Mouse (Mus musculus): ENCODE results near the gene Gm20518.

Gm20518 gene

DNA sequence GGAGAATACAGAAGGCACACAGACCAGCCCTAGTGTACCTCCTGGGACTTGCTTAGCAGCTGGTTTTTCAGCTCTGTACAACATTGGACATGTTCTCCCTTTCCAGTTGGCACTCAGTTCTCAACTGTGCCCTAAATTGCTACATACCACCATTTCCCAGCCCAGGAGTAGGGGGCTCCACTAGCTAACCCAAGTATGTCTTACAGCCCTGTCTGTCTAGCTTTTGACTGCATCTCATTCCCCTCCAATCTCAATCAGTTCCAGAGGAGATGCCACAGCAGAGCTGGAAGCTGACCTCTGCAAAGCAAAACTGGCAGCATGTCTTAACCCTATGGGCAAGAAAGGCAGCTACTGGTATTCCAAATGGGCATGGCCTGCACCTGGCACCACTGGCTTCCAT lies 4.6 kb upstream of the Gm20518 start:
- no peak for DNase-seq (ENCODE audit: low read depth, low spot score)

DNA sequence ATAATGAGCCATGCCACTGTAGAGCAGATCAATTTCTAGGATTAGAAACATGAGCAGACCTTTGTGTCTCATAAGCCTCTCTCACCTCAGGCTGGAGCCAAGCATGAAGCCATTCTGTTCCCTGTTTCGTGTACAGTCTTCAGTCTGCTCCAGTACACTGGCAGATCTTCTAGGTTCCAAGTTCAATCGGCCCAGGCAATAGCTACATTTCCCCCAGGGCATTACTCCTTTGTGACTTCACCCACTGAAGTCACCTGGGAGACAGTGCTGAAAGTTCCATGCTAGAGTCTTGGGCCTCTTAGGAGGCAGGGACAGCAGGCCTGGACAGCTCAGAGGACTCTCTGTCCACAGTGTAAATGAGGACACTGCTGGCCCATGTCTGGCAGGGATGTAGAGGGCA lies 2.5 kb upstream of the Gm20518 start, which contains the start of gene Tssk1:
Tssk1 (plus strand) TSS at position 301 of the 400 bp plus-strand sequence.
- DNase-seq (ENCODE audit: low read depth, low spot score), result no peak

DNA sequence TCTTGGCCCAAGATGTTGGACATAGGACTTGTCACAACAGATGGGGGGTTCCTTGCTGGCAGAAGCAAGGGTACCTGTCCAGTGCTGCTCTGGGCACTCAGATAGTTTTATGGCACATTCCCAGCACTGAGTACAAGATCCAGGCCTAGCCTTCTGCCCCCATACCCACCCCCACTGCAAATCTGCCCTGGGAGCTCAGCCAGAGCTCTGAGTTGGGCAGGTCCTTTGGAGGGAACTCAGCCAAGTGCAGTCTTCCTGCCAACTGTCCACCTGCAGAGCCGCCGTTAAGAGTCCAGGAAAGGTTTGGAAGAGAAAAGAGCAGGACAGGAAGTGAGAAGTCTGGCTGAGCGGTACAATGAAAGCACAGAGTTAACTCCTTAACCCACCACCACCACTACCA lies 1.1 kb upstream of the Gm20518 start:
- DNase-seq (ENCODE audit: low read depth, low spot score), result no peak

DNA sequence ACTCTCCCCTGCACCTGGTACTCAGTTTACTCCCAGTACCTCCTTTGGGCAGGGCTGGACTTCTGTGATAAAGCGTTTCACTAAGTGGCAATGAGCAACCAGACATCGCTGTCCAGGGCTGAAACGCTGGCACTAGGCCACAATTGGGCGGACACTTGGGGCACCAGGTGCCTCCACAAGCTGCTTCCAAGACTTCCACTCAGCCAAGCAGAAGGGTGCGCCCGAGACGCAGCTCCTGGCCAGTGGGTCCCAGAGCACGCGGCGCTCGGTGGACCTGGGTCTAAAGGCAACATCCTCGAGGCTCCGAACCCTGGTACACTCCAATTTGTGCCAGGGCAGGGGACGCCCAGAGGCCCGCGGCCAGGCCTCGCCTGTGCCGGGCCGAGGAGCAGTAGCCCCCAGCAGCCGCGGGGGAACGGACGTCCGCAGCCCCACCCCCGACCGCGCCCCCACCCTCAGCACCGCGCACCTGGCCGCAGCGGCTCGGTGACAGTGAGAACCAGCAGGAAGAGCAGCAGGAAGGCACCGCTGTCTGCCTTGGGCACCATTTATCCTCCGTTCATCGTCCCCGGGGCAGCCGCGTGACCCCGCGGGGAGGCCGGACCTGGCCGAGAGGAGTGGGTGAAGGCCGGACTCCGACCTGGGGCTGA lies 429 bp downstream of the Gm20518 start:
- peak; percentile 85 for DNase-seq (ENCODE audit: low read depth, low spot score)

DNA sequence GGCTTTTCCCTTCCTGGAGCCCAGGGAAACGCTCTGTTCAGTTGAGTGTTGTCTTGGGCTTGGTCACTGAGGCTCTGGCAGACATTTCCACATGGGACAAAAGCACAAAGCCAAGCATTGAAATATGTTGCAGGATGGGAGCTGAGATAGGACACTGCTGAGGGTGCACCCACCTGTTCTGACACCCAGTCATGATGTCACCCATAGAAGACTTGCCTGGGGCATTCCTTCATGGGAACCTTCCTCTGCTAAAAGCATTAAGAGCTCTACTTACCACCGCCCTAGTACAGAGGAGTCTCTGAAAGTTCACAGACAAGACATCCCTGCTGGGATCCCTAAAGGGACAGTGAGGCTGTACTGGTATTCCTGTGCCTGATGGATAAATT lies 1.1 kb downstream of the Gm20518 start:
- DNase-seq (ENCODE audit: low read depth, low spot score), result no peak

DNA sequence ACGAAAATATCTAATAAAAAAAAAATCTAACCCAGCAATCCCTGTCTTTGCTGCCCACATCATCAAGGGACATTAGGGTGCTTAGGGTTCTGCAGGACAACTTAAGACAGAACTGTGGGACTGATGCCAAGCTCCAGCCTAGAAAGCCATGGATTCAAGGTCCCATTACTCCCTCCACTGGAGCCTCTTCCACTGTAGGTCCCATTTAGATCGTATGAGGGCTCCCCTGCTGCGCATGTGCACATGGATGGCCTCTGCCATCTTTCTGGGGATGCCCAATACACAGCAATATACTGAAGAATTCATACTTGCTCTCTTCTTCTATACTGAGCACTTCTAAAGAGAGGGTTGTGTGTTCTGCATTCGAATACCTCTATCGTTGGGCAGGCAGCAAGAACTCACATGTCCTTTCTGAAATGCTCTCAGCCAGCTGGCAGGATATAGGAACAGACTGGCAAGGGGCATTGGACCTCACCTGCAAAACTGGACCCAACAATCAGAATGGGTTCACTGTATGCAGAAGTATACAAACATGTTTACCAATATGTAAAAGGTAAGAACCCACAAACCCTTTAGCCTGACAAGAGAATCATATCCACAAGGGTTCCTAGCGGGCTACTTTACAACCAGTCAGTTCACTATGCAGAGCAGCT lies 1.7 kb downstream of the Gm20518 start:
- DNase-seq (ENCODE audit: low read depth, low spot score), result no peak

DNA sequence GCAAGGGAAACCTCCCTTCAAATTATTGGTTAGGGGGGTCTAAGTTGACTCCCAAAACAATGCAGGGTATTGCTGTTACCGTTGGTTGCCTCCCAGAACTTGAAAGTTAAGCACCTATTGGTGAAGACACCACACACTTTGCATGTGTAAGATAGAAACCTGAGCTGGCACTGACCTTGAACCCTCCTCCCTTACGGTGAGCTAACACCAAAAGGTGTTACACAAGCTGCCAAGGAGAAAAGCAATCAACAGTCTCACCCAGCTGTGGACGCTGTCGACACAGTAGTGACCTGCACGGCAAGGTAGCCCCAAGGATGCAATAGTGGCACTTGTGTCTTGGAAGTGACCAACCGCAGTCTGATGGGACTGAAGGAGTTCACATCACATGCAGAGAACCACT lies 7.4 kb downstream of the Gm20518 start:
- no peak for DNase-seq (ENCODE audit: low read depth, low spot score)

DNA sequence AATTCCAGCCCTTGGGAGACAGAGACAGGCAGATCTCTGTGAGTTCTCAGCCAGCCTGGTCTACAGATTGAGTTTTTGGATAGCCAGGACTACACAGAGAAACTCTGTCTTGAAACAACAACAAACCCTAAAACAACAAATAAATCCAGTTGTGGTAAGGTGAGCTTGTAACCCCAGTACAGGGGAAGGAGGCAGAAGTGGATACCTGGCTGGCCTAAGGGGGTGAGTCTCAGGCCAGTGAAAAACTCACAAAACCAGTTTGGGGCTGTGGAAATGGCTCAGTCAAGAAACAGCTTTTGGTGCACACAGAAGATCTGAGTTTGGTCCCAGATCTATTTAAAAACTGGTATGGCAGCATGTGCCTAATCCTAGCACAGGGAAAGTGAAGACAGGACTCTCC lies 9.3 kb downstream of the Gm20518 start:
- no peak for DNase-seq (ENCODE audit: low read depth, low spot score)

DNA sequence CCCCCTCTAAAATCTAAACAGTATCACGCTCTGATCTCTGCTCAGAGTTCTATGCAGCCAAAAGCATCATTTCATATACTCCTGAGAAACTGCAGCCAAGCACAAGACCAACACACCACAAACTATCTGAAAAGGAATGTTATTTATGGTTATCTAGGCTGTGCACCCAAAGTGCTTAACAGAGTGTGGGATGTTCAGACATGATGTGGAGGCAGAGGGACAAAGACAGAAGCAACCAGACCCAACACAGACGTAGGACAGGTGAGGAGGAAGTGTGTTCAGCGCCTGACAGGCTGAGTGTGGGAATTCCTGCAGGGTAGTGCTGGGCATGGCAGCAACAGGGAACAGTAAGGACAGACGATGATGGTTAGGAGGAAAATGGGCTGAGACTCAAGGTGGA lies 11.9 kb downstream of the Gm20518 start:
- no peak for DNase-seq (ENCODE audit: low read depth, low spot score)

DNA sequence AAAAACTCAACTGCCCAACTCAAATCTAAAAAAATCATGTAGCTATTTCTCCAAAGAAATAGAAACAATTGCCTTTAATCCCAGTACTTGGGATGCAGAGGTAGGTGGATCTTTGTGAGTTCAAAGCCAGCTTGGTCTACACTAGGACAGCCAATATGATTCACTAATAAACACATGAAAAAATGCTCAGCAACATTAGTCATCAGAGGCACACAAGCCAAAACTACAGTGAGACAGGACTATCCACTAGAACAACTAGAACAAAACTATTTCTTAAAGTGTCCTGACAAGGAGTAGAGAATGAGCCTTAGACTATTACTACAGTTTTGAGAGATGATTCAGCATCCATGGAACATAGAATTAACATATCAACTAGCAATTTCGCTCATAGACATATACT lies 15.4 kb downstream of the Gm20518 start:
- DNase-seq (ENCODE audit: low read depth, low spot score), result no peak

DNA sequence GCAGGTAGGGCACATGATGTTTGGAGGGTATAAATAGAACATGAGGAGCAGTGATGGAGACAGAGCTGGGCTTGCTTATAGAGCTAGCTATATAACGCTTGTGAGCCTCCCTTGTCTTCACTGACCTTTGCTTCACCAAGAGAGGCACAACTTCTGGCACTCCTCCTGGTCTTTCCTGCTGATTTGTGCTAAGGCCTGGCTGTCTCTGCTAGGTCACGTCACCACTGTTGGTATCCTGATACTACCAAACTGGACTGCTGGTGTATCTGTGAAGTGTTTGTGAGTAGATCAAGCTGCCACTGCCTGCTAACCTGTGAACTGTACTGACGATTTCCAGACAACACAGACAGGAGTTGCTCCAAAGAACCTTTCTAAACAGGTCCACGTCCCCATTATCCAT lies 16.3 kb downstream of the Gm20518 start:
- DNase-seq (ENCODE audit: low read depth, low spot score), result peak; percentile 44

DNA sequence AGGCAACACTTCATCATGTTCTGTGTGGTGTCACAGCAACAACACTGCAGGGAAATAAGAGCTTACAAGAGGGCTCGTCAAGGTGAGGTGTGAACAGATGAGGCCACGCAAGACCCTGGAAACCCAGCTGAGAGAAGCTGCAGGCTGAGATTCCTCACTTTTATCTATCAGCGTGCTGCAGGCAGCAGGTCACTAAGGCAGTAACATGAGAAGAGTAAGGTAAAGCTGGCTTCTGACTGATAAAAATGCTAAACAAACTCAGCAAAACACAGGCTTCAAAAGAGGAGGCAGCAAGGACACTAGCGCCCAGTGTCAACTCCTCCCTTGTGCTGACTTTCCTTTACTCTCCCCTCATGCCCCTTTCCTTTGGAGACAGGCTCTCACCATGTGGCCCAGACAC lies 18.5 kb downstream of the Gm20518 start:
- DNase-seq (ENCODE audit: low read depth, low spot score), result no peak

DNA sequence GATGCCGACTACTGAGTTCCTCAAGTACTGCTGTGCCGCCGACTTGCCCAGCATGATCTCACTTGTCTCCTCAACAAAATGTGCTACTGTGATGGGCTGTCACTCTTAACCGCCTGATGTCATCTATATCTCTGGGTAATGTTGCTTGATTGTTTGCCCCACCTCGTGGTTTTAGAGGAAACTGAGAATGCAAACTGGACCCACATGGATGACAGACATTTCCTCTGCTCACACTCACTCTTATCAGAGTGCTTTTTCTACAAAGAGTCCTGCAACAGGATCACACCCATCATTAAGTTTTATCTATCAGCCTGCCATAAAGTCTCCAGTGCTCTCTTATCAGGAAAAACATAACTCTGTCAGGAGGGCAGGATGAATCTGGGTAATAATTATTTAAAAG lies 20.2 kb downstream of the Gm20518 start:
- no peak for DNase-seq (ENCODE audit: low read depth, low spot score)

DNA sequence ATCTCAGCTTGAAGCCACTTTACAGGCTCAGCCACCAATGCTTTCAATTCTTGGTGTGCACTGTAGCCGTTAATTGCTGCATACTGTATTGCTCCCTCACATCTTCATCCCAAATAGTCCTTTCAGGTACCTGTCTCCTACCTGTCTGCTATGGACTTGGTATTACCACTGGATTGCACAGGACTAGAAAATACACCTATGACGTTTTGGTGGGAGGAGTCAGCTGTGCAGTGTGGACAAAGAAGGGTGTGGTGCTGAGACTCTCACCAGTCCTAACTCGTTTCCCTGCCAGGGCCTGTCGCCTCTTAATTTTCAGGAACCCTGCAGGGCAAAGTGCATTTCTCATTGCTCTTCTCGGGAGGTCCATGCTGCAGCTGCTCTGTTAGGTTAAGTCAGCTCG lies 25.7 kb downstream of the Gm20518 start:
- no peak for DNase-seq (ENCODE audit: low read depth, low spot score)

DNA sequence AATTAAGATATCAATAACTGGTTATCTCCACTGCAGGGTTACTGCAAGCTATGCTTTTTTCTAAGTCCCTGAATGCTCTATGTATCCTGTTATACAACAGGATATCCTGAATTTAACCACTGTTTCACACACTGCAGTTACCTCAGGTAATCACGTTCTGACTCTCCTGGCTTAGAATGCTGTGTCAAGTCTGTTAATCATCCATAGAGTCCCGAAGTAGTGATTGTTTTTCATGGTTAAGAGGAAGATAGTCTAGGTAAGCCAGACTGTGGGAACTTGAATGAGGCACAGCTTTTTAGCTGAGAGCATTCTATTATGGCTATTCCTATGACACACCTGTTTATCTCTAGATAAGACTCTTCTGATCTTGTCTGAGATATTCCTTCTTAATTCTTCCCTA lies 26.2 kb downstream of the Gm20518 start:
- no peak for DNase-seq (ENCODE audit: low read depth, low spot score)

DNA sequence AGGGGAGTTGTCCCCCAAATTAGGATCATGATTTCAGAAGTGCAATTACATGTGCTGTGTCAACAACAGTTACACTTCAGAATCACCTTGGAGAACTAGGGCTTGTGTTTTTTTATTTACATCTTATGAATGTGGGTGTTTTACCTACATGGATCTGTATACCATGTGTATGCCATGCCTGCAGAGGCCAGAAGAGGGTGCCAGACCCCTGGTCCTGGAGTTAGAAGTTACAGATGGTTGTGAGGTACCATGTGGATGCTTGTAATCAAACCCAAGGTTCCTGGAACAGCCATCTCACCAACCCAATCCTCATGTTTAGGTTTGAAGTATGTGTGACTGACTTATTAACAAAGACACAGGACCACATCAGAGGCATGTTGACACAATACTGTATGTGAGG lies 32.9 kb downstream of the Gm20518 start:
- no peak for DNase-seq (ENCODE audit: low read depth, low spot score)

DNA sequence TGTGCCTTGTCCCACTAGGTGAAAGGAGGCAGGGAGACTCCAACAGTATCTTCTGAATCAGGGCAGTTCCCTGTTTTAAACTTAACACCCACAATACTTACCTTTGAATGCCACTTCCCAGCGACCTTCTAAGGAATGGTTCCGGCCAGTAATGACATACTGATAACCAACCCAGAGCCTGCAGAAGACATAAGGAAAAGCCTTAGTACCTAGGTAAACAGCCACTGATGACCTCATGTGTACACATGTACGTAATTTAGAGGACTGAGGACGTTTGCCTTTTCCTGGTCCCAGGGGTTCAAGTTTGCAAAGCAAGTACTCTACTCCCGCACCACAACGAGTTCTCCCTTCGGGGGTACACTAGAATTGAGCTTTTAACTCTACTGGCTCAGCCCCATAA lies 34.3 kb downstream of the Gm20518 start:
- no peak for DNase-seq (ENCODE audit: low read depth, low spot score)

DNA sequence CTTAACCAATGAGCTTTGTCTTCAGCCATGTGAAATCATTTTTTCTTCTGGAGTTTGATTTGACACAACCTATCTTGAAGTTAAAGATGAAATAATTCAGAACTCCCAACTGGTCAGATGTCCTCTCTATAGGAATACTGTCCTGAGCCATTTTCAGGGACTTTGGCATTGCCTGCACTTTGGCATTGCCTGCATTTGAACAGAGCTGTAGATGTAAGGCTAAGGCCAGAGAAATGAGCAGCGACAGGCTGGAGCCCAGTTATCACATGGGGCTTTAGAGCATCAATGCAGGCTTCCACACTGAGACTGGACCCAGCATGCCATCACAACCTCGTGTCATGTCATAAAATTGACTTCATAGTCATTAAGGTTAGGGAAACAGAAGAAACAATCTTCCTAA lies 38.2 kb downstream of the Gm20518 start:
- no peak for DNase-seq (ENCODE audit: low read depth, low spot score)

DNA sequence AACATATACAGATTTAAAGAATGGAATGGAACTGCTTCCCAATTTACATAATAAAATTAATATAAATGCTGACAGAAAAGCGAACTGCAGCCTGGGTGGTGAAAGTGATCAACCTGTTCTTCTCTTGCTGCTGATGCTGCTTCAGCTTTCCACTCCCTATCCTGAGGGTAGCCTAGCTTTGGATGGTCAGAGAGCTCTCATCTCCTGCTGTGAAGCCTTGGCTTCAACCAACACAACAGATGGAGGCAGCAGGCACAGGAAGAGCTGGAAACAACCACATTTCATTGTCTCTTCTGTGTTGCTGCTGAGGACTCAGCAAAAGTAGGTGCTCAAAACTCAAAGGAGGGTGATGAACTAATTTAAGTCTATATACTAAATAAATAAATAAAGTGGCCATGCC lies 39.6 kb downstream of the Gm20518 start:
- no peak for DNase-seq (ENCODE audit: low read depth, low spot score)

DNA sequence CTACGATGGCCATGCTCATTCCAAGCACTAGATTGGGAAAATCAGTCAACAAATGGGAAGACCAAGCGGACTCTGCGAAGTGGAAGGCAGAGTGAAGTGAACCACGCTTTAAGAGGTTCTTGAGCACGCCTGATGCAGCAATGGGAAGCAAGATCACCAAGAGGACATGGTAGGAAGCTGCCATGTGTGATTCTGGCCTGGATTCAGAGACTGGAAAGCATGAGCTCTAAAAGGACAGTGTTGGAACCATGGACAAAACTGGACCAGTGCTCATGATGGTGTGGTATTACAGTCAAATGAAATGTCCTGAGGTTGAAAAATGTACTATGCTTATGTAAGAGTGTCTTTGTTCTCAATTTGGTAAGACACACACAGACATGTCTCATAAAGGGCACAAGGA lies 40.1 kb downstream of the Gm20518 start:
- no peak for DNase-seq (ENCODE audit: low read depth, low spot score)

DNA sequence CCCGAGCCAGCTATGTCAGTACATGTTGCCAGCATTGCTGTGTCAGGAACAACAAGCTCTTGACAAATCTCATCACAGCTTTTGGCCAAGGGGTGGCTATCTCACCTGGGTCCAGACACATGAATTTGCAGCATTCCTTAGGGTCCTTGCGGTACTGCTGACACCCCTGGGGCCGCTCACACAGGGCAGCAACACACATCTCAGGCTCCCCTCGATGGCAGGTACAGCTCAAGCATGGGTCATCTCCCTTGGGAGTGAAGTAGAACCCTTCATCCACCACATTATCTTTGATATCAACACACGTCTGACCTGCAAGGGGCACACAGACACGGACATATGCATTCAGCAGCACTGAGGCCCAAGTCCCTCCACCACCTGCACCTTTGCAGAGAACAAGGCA lies 42.0 kb downstream of the Gm20518 start:
- no peak for DNase-seq (ENCODE audit: low read depth, low spot score)

DNA sequence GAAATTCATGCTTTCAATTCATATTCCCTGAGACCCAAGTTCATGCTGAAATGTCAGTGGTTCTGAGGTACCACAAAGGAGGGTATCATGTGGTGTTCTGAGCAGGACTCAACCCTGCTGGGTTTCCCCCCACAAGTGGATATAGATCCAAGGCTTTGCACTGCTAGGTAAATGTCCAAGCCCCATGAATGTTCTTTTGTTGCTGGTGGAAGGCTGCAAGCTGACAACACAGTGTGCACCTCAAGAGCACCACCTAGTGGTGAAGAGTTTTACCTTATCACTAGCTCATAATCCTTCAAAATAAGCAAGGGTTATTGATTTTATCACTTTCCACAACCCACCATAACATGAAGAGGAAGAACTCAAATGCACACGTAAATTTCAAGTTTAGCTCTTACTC lies 42.5 kb downstream of the Gm20518 start:
- DNase-seq (ENCODE audit: low read depth, low spot score), result no peak

DNA sequence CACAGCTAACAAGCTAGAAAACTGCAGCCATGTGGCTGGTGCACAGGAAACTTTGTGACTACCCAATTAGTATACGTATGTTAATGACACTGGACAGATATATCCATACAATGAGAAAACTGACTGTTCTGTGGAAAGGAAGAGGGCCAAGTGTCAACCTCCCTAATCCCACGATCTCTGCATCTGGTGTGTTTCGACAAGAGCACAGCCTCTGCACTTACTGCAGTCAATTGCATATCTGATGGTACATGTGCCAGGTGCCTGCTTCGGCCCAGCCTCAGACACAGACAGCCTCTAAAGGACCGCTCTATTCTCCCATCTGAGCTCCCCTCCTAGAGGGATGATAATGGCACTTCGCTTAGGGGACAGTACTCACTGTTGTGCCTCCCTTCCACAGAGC lies 43.0 kb downstream of the Gm20518 start:
- no peak for DNase-seq (ENCODE audit: low read depth, low spot score)

All from skeletal muscle tissue, adult 2 months (tissue).